Mouse (Mus musculus) left cerebral cortex, postnatal 10 days (tissue): Measurements from ENCODE around the gene Slitrk3. TPM values are rescaled to one million over a fixed set of nuclear protein-coding genes. Genes with fewer than 3 reads are reported as not detected.
A peak's percentile ranks its signal among the peaks of the same experiment; 100 is the strongest.
"Not testable (repeated sequence)": the region's sequence is repeated elsewhere in the genome, so short reads cannot be mapped to it uniquely, and the experiment has no call there.

Source experiments
- DNase-seq, 2 experiments: peaks; one replicate each; pipeline ENCODE4 v3.0.0; 2021 to 2022; ENCODE audit warnings: low spot score in 2 of 2, mixed read lengths in 1 of 2; ENCODE audit errors: extremely low spot score in 1 of 2
- intact Hi-C: fragments of 180-260 bp; cut with DNase I; formaldehyde crosslinking; loops from one replicate; pipeline ENCODE4 v1.15.1; 2025
- total RNA-seq, 2 experiments: library from RNA; stranded (reverse); gene quantifications; 2 replicates each; pipeline ENCODE4 v1.2.3; 2021

The Slitrk3 gene
- 10 to 100 TPM; 66.2 to 68.2 TPM for total RNA-seq

GRCm38 (mm10) chr3:73057197-73057811 lies at the start of gene Slitrk3:
TSS of gene Slitrk3 (minus strand) at chr3:73057803.
- peak; percentile 66 to 80 for DNase-seq
- intact Hi-C loops = loop anchor here (10.0 kb wide), 2 partner anchors 347 to 1867 kb away; no protein-coding TSS in a partner anchor

- intact Hi-C loops, DNase-seq: not testable (repeated sequence)
These were observed 36.8 kb upstream of the Slitrk3 start for GRCm38 (mm10) chr3:73094445-73094844.

GRCm38 (mm10) chr3:73084620-73085019 lies 27.0 kb upstream of the Slitrk3 start:
- intact Hi-C loops = no loop called here
- no peak for DNase-seq

DNA sequence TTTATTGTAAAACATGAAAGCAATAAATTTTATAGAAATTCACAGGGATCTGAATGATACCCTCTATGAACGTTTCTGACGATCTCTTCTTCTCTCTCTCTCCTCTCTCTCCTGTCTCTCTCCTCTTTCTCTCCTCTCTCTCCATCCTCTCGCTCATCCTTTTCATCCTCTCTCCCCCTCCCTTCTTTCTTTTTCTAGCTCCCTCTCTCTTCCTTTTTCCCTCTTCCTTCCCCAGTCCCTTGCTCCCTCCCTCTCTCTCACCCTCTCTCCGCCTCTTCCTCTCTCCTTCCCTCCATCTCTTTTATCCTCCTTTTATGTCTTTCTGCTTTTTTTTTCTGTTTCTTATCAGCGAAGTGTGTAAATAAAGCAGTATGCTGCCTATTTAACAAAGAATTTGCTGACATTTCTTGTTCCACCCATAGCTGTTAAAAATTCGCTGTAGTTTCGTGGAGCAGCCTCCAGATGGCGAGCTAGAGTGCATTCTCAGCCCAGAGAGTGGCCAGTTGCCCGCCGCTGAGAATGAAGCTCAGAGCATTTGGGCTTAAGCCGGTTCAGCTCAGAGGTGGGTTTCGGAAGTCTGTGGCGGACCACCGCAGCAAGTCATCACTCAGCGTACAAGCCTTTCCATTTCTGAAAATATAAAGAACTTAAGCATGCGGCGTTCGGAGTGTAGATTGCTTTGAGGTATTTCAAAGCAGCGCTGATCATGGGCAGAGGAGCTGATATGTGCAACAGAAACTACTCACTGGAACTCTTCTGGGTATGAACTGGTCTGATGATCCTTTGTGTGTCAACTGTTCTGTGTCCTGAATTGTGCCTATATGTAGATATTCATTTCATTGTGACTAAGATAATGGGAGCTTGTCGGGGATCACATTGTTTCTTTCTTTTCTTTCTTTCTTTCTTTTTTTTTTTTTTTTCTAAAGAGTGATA lies 8.5 kb upstream of the Slitrk3 start:
- intact Hi-C loops = no loop called here
- DNase-seq = peak; percentile 67 to 80

- no peak for DNase-seq
- intact Hi-C loops = loop anchor here (10.0 kb wide), 2 partner anchors 347 to 1867 kb away; no protein-coding TSS in a partner anchor
These were observed 587 bp upstream of the Slitrk3 start for GRCm38 (mm10) chr3:73058190-73058589.

- DNase-seq = peak; percentile 30 to 40
- intact Hi-C loops = loop anchor here (10.0 kb wide), 2 partner anchors 348 to 1868 kb away; no protein-coding TSS in a partner anchor
These were observed 959 bp downstream of the Slitrk3 start for GRCm38 (mm10) chr3:73056492-73057196.

GRCm38 (mm10) chr3:73056044-73056438 lies 1.6 kb downstream of the Slitrk3 start:
- DNase-seq = peak; percentile 36 to 47
- intact Hi-C loops = loop anchor here (10.0 kb wide), 2 partner anchors 349 to 1869 kb away; no protein-coding TSS in a partner anchor

GRCm38 (mm10) chr3:73055399-73056043 lies 2.1 kb downstream of the Slitrk3 start:
- intact Hi-C loops = loop anchor here (10.0 kb wide), 2 partner anchors 349 to 1869 kb away; no protein-coding TSS in a partner anchor
- peak; percentile 25 to 34 for DNase-seq

GRCm38 (mm10) chr3:73053451-73053931 lies 4.1 kb downstream of the Slitrk3 start:
- peak; percentile 35 to 40 for DNase-seq

DNA sequence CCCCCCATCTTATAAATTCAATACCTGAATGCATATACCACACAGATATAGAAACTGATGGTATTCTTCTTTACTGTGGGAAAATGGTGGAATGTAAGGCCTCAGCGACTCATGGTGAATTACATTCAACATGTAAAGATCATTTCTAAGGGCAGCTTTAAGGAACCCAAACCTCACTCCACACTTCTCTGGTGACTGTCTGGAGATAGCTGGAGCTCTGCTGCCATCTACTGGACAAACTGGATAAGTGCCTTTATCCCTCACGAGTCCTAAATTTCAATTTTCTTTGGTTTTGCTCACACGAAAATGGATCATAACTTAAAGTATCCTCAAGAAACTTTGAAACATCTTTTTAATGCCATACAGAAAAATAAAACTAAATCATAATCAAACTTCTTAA lies 11.4 kb downstream of the Slitrk3 start:
- DNase-seq = peak; percentile 49 to 63
- intact Hi-C loops = loop anchor here (5.0 kb wide), 1 partner anchor 1949 kb away; no protein-coding TSS in a partner anchor

More at GRCm38 (mm10) chr3:73053451-73053931, 4.1 kb downstream of the Slitrk3 start:
- intact Hi-C loops = loop anchor here (10.0 kb wide), 2 partner anchors 351 to 1871 kb away; no protein-coding TSS in a partner anchor

DNA sequence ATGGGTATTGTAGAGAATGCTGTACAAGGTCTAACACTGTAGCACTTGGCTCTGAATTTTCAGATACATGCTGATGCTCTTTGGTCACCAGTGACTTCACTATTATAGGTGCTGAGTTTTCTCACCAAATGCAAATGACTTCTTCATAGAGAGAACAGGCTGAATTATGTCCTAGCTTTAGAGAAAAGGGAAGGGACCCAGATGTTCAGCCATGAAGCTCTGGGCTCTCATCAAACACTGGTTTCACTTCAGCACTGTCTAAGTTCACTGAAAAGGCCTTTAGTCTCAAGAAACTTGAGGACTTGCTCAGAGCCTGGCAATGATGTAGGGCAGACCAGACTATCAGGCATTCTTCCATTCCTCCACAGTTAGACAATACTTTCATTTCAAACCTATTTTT lies 15.3 kb downstream of the Slitrk3 start:
- no peak for DNase-seq
- intact Hi-C loops = no loop called here

DNA sequence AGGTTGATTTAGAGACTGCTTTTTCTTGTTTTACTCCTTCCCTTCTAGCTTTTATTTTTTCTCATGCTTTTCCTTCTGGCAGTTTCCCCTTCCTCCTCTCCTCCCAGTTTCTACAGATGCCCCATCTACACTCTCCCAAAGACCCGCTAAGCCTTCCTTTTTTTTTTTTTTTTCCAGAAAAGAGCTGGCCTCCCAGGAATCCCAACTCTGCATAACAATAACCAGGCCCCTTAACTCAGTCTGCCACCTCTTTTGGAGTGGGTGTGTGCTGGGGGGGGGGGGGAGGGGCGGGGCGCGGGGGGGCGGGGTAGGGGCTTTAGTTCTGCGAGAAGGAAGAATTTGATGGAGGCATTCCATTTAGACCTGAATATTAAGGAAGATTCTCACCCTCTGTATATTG lies 51.6 kb downstream of the Slitrk3 start:
- DNase-seq = no peak
- intact Hi-C loops = no loop called here

DNA sequence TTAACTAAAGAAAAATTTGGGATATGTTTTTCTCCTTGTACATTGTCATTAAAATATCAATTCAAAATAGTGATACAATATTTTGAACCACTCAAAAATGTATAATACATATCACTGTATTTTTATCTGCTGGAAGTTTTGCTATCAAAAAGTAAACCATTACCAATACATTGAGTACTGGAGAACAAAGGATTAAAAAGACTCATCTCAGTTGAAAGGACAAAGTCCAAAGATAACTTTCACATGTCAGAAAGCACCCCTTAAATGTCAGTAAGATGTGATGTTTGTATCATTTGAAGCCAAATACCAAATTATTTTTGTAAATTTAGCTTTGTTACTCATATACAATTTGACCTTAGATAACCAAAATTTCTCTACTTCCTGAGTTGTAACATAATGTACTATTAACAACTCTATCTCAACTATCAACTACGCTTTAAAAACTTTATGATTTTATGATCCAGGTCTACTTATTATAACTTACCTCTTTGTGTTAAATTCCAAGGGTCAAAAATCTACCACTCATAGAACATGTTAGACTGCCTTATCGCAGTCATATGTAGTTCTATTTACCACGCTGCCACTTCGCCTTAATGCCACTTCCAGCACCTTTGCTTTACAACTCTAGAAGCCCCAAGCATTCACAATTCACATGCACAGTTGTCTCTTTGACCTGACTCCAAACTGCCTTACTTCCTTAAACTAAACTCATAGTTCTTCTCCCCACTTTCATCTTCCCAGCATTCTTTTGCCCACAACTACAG lies 54.5 kb downstream of the Slitrk3 start:
- DNase-seq = no peak
- intact Hi-C loops = no loop called here

- DNase-seq = no peak
- intact Hi-C loops = no loop called here
These were observed 60.1 kb downstream of the Slitrk3 start for GRCm38 (mm10) chr3:72997517-72997916.
